Mouse (Mus musculus) neural tube, embryonic 12.5 days (tissue): ENCODE data around the gene Zfp579. TPM values are rescaled to one million over a fixed set of nuclear protein-coding genes. Genes with fewer than 3 reads are reported as not detected.
"Not testable (repeated sequence)": the region's sequence is repeated elsewhere in the genome, so short reads cannot be mapped to it uniquely, and the experiment has no call there.

Experiments used
- ATAC-seq: fragments of 200-750 bp; cut with Nextera tagmentation; 2 replicates; pipeline ENCODE4 v1.8.0; 2017; ENCODE audit warnings: low read depth, mild to moderate bottlenecking, moderate TSS enrichment, moderate library complexity; ENCODE audit not compliant: low FRiP score
- H3K27ac ChIP-seq: fragments of 300-500 bp; sonication (generic); 2 replicates; pipeline ENCODE4 v1.5.1; 2016
- H3K27me3 ChIP-seq: fragments of 300-500 bp; sonication (generic); replicated peaks from 2 replicates; pipeline ENCODE4 v1.6.1; 2016; ENCODE audit warnings: mild to moderate bottlenecking
- H3K36me3 ChIP-seq: fragments of 300-500 bp; sonication (generic); 2 replicates; pipeline ENCODE4 v1.6.1; 2016; ENCODE audit warnings: mild to moderate bottlenecking
- H3K4me1 ChIP-seq: fragments of 300-500 bp; sonication (generic); 2 replicates; pipeline ENCODE4 v1.6.1; 2016
- H3K4me2 ChIP-seq: fragments of 300-500 bp; sonication (generic); replicated peaks from 2 replicates; pipeline ENCODE4 v1.6.1; 2016; ENCODE audit warnings: mild to moderate bottlenecking
- H3K4me3 ChIP-seq: fragments of 300-500 bp; sonication (generic); 2 replicates; pipeline ENCODE4 v1.5.1; 2016
- H3K9ac ChIP-seq: fragments of 300-500 bp; sonication (generic); 2 replicates; pipeline ENCODE4 v1.6.1; 2016; ENCODE audit warnings: mild to moderate bottlenecking
- H3K9me3 ChIP-seq: fragments of 300-500 bp; sonication (generic); 2 replicates; pipeline ENCODE4 v1.6.1; 2016; ENCODE audit warnings: mild to moderate bottlenecking
- WGBS: fragments of 180-500 bp; shearing (Covaris S2); methylation state at CpG from one replicate; pipeline ENCODE4 v1.1.7; 2016; 5-methylcytosine and 5-hydroxymethylcytosine counted together
- polyA plus RNA-seq: library from polyadenylated mRNA; unstranded; fragments of >200 nt; fragmentation: Nextera tagmentation; extraction: Ambion mirVana; gene quantifications from 2 replicates; pipeline ENCODE4 v1.2.1, GENCODE M21; 2016

The Zfp579 gene
- polyA plus RNA-seq, 1 experiment from 2014 or later = 57.5 TPM

- Histone ChIP-seq H3K27me3 (no peaks in the 10 kb centered on the region), H3K27ac (no peak overlapping the region), H3K36me3 (peaks cover 78% of the 10 kb centered on the region), H3K9ac (no peak overlapping the region), H3K4me2 (no peak overlapping the region), H3K4me3 (no peak overlapping the region), H3K9me3 (peaks cover 31% of the 10 kb centered on the region), H3K4me1 (no peaks in the 10 kb centered on the region)
- WGBS = 92% methylated on average over 21 of the region's 21 CpGs
- ATAC-seq = no peak
Measured at GRCm38 (mm10) chr7:5029946-5030345, 34.0 kb upstream of the Zfp579 start.

- peaks cover 31% of the 10 kb centered on the region for H3K9me3 ChIP-seq
- WGBS = 95% methylated on average over 22 of the region's 22 CpGs
- no peak overlapping the region for H3K9ac ChIP-seq
- H3K27ac ChIP-seq = no peak overlapping the region
- no peak overlapping the region for H3K4me2 ChIP-seq
- H3K4me1 ChIP-seq = no peaks in the 10 kb centered on the region
- H3K36me3 ChIP-seq = peaks cover 75% of the 10 kb centered on the region
- no peak for ATAC-seq
- no peaks in the 10 kb centered on the region for H3K27me3 ChIP-seq
- no peak overlapping the region for H3K4me3 ChIP-seq
Measured at GRCm38 (mm10) chr7:5029543-5029942, 33.6 kb upstream of the Zfp579 start.

- WGBS = 55% methylated on average over 5 of the region's 5 CpGs
- no peak overlapping the region for H3K27ac ChIP-seq
- H3K36me3 ChIP-seq = peaks cover 28% of the 10 kb centered on the region
Measured at GRCm38 (mm10) chr7:5021197-5021596, 25.2 kb upstream of the Zfp579 start.

GRCm38 (mm10) chr7:5020685-5021084 is 24.7 kb upstream of the Zfp579 start:
- Histone ChIP-seq H3K9me3 (no peaks in the 10 kb centered on the region), H3K36me3 (peaks cover 28% of the 10 kb centered on the region), H3K27me3 (no peaks in the 10 kb centered on the region), H3K9ac (peak overlapping the region; percentile 95), H3K4me2 (peak overlapping the region; percentile 83), H3K27ac (peak overlapping the region; percentile 83), H3K4me1 (peaks cover 10% of the 10 kb centered on the region), H3K4me3 (peak overlapping the region; percentile 87)
- WGBS = under 1% methylated on average over 14 of the region's 15 CpGs
- peak; percentile 19 for ATAC-seq

More at GRCm38 (mm10) chr7:5021197-5021596, 25.2 kb upstream of the Zfp579 start:
- peak overlapping the region; percentile 95 for H3K9ac ChIP-seq
- peaks cover 10% of the 10 kb centered on the region for H3K4me1 ChIP-seq
- peak overlapping the region; percentile 83 for H3K4me2 ChIP-seq
- no peaks in the 10 kb centered on the region for H3K27me3 ChIP-seq
- ATAC-seq = no peak
- peak overlapping the region; percentile 87 for H3K4me3 ChIP-seq
- no peaks in the 10 kb centered on the region for H3K9me3 ChIP-seq

GRCm38 (mm10) chr7:5020000-5020681 is 24.2 kb upstream of the Zfp579 start, which contains the start of the genes Zfp865 and Ccdc106:
TSS of gene Zfp865 (plus strand) at chr7:5020376.
TSS of gene Ccdc106 (plus strand) at chr7:5020553.
- H3K27me3 ChIP-seq = no peaks in the 10 kb centered on the region
- ATAC-seq = peak; percentile 80
- peaks cover 10% of the 10 kb centered on the region for H3K4me1 ChIP-seq
- H3K4me2 ChIP-seq = peak within 1 kb of the TSS; percentile 83
- peak within 1 kb of the TSS; percentile 95 for H3K9ac ChIP-seq
- peak within 1 kb of the TSS; percentile 87 for H3K4me3 ChIP-seq
- under 1% methylated on average over 49 of the region's 49 CpGs for WGBS
- no peaks in the 10 kb centered on the region for H3K9me3 ChIP-seq
- peak within 1 kb of the TSS; percentile 83 for H3K27ac ChIP-seq
- H3K36me3 ChIP-seq = peaks cover 28% of the 10 kb centered on the region

- Histone ChIP-seq H3K4me3 (peak overlapping the region; percentile 87), H3K4me2 (peak overlapping the region; percentile 83), H3K4me1 (peaks cover 10% of the 10 kb centered on the region), H3K36me3 (peaks cover 27% of the 10 kb centered on the region)
- ATAC-seq, H3K27me3 ChIP-seq, H3K9ac ChIP-seq, H3K27ac ChIP-seq, H3K9me3 ChIP-seq: not testable (repeated sequence)
- 28% methylated on average over 8 of the region's 8 CpGs for WGBS
Measured at GRCm38 (mm10) chr7:5019576-5019975, 23.6 kb upstream of the Zfp579 start.

GRCm38 (mm10) chr7:5017931-5018330 is 22.0 kb upstream of the Zfp579 start:
- no peaks in the 10 kb centered on the region for H3K9me3 ChIP-seq
- no peak overlapping the region for H3K4me2 ChIP-seq
- H3K27ac ChIP-seq = no peak overlapping the region
- WGBS = 97% methylated on average over 21 of the region's 21 CpGs
- H3K27me3 ChIP-seq = no peaks in the 10 kb centered on the region
- H3K9ac ChIP-seq = no peak overlapping the region
- H3K36me3 ChIP-seq = peaks cover 11% of the 10 kb centered on the region
- no peak overlapping the region for H3K4me3 ChIP-seq
- H3K4me1 ChIP-seq = peaks cover 10% of the 10 kb centered on the region
- ATAC-seq = no peak

- H3K36me3 ChIP-seq = peaks cover 11% of the 10 kb centered on the region
- H3K9me3 ChIP-seq = no peaks in the 10 kb centered on the region
- 90% methylated on average over 16 of the region's 16 CpGs for WGBS
- no peak overlapping the region for H3K27ac ChIP-seq
- no peaks in the 10 kb centered on the region for H3K27me3 ChIP-seq
- H3K4me3 ChIP-seq = no peak overlapping the region
- ATAC-seq = no peak
- H3K4me1 ChIP-seq = peaks cover 10% of the 10 kb centered on the region
- H3K9ac ChIP-seq = no peak overlapping the region
- no peak overlapping the region for H3K4me2 ChIP-seq
Measured at GRCm38 (mm10) chr7:5017352-5017751, 21.4 kb upstream of the Zfp579 start.

GRCm38 (mm10) chr7:5016920-5017319 is 21.0 kb upstream of the Zfp579 start:
- Histone ChIP-seq H3K4me1 (peaks cover 10% of the 10 kb centered on the region), H3K36me3 (peaks cover 11% of the 10 kb centered on the region), H3K9me3 (no peaks in the 10 kb centered on the region), H3K4me3 (no peak overlapping the region), H3K4me2 (no peak overlapping the region), H3K27me3 (no peaks in the 10 kb centered on the region), H3K27ac (no peak overlapping the region), H3K9ac (no peak overlapping the region)
- no peak for ATAC-seq
- WGBS = 91% methylated on average over 2 of the region's 2 CpGs

GRCm38 (mm10) chr7:5016057-5016456 is 20.1 kb upstream of the Zfp579 start:
- Histone ChIP-seq H3K4me3 (peak overlapping the region; percentile 63), H3K9me3 (no peaks in the 10 kb centered on the region), H3K9ac (peak overlapping the region; percentile 70), H3K4me1 (peaks cover 3% of the 10 kb centered on the region), H3K4me2 (peak overlapping the region; percentile 55), H3K36me3 (peaks cover 19% of the 10 kb centered on the region), H3K27ac (no peak overlapping the region), H3K27me3 (no peaks in the 10 kb centered on the region)
- no peak for ATAC-seq
- WGBS = 68% methylated on average over 3 of the region's 3 CpGs

- Histone ChIP-seq H3K27me3 (no peaks in the 10 kb centered on the region), H3K27ac (peak within 1 kb of the TSS; percentile 95), H3K9ac (peak within 1 kb of the TSS; percentile 78), H3K9me3 (no peaks in the 10 kb centered on the region), H3K4me1 (no peaks in the 10 kb centered on the region), H3K4me3 (peak within 1 kb of the TSS; percentile 63), H3K4me2 (peak within 1 kb of the TSS; percentile 55), H3K36me3 (peaks cover 26% of the 10 kb centered on the region)
- peak; percentile 82 for ATAC-seq
- under 1% methylated on average over 74 of the region's 76 CpGs for WGBS
Measured at GRCm38 (mm10) chr7:5015118-5016001, 19.4 kb upstream of the Zfp579 start, which contains the start of gene Gm44973. TSS of gene Gm44973 (plus strand) at chr7:5015496.
